Mouse (Mus musculus): ENCODE measurements at regions not wholly inside any gene's neighbourhood (a gene's known extent, or its start where the extent isn't known, plus 50 kb on each side); places are given as distances from the start of the nearest gene placed in this dataset.

DNA sequence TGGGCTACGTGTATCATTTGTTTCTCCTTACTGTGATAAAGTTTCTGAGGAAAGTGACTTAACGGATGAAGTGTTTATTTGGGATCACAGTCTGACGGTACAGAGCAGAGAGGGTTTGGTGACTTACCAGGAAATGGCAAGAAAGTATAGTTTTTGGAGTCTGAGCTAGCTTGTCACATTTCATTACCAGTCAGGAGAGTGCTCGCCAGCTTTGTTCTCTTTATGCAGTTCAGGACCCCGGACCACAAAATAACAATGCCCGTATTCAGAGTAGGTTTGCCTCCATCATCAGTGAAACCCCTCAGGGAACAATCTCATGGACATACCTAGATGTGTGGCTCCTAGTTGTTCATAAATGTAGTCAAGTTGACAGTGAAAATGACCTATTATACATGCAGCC is 387.7 kb downstream of the Wdr11 start:
- TF ChIP-seq CTCF (conservative IDR thresholded peaks at IDR 0.05 in 1 of 2, IDR thresholded peaks at IDR 0.05 in 1 of 2; ENCODE audit: low read depth in 2 of 2, low read length in 2 of 2) (no peak), MEF2A (IDR thresholded peaks at IDR 0.05; ENCODE audit: borderline replicate concordance, low read depth, low read length) (no peak), E2F4 (IDR thresholded peaks at IDR 0.05; ENCODE audit: insufficient replicate concordance, low read depth, low read length) (no peak), BHLHE40 (IDR thresholded peaks at IDR 0.05; ENCODE audit: low read depth, low read length) (no peak), EP300 (IDR thresholded peaks at IDR 0.05; ENCODE audit: low read length) (no peak), USF1 (IDR thresholded peaks at IDR 0.05; ENCODE audit: low read depth, low read length) (no peak), ZNF384 (IDR thresholded peaks at IDR 0.05; ENCODE audit: low read depth, low read length) (no peak), SIN3A (IDR thresholded peaks at IDR 0.05; ENCODE audit: low read length) (no peak), POLR2AphosphoS2 (IDR thresholded peaks at IDR 0.05; ENCODE audit: low read depth, low read length) (no peak), POLR2A (IDR thresholded peaks at IDR 0.05; ENCODE audit: low read depth, low read length) (no peak)

Measured in CH12.LX (cell line).